Mouse (Mus musculus) midbrain, embryonic 11.5 days (tissue): Measurements from ENCODE around the gene Zfp36. TPM values are rescaled to one million over a fixed set of nuclear protein-coding genes. Genes with fewer than 3 reads are reported as not detected.
A peak's percentile ranks its signal among the peaks of the same experiment; 100 is the strongest.

Experiments used
- ATAC-seq: fragments of 200-750 bp; cut with Nextera tagmentation; 2 replicates; pipeline ENCODE4 v1.8.0; 2017; ENCODE audit warnings: moderate TSS enrichment, moderate library complexity; ENCODE audit not compliant: low FRiP score
- DNase-seq: peaks from one replicate; pipeline ENCODE4 v3.0.0; 2015; ENCODE audit warnings: low spot score; ENCODE audit errors: missing footprints
- H3K27ac ChIP-seq: fragments of 300-500 bp; sonication (generic); 2 replicates; pipeline ENCODE4 v1.5.1; 2014; ENCODE audit warnings: low read depth, low read length
- H3K27me3 ChIP-seq: fragments of 300-500 bp; sonication (generic); 2 replicates; pipeline ENCODE4 v1.6.1; 2014; ENCODE audit warnings: mild to moderate bottlenecking, low read length, moderate library complexity, mixed read lengths; ENCODE audit not compliant: control insufficient read depth, insufficient read depth
- H3K36me3 ChIP-seq: fragments of 300-500 bp; sonication (generic); 2 replicates; pipeline ENCODE4 v1.6.1; 2014; ENCODE audit warnings: mild to moderate bottlenecking, low read length, moderate library complexity, mixed read lengths; ENCODE audit not compliant: control insufficient read depth, insufficient read depth
- H3K4me1 ChIP-seq: fragments of 300-500 bp; sonication (generic); 2 replicates; pipeline ENCODE4 v1.6.1; 2014; ENCODE audit warnings: low read length; ENCODE audit not compliant: control insufficient read depth, insufficient read depth
- H3K4me2 ChIP-seq: fragments of 300-500 bp; sonication (generic); 2 replicates; pipeline ENCODE4 v1.6.1; 2014; ENCODE audit warnings: mild to moderate bottlenecking, moderate library complexity
- H3K4me3 ChIP-seq: fragments of 300-500 bp; sonication (generic); 2 replicates; pipeline ENCODE4 v1.5.1; 2014; ENCODE audit warnings: low read depth, low read length
- H3K9ac ChIP-seq: fragments of 300-500 bp; sonication (generic); 2 replicates; pipeline ENCODE4 v1.6.1; 2014; ENCODE audit warnings: low read length
- H3K9me3 ChIP-seq: fragments of 300-500 bp; sonication (generic); 2 replicates; pipeline ENCODE4 v1.6.1; 2016; ENCODE audit warnings: low read length; ENCODE audit not compliant: control insufficient read depth
- WGBS: fragments of 180-500 bp; shearing (Covaris S2); extraction: QIAGEN DNeasy Blood & Tissue Kit; methylation state at CpG from one replicate; pipeline ENCODE4 v1.1.7; 2014; 5-methylcytosine and 5-hydroxymethylcytosine counted together
- polyA plus RNA-seq: library from polyadenylated mRNA; unstranded; fragments of >200 nt; fragmentation: Nextera tagmentation; extraction: Ambion mirVana; gene quantifications from 2 replicates; pipeline ENCODE4 v1.2.1, GENCODE M21; 2014

The Zfp36 gene
- polyA plus RNA-seq, 1 experiment from 2014 or later = 3.5 TPM

DNA sequence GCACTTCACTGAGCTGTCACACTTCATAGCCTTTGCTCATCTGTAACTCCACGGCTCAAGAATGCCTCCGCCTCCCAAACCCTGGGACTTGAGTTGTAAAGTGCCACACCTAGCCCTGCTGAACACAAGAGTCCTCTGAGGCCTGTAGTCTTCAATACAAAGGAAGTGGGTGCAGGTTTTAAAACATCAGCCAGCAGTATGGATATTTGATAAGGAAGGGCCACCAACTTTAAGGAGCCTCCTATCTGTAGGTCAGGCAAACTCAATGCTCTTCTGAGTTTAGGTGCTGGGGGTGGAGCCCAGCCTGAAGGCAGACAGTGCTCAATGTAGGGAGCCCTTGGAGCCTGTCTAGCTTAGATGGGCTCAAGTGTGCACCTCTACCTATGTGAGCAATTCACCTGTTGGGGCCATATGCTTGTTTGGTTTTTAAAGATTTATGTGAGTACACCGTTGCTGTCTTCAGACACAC lies 25.9 kb downstream of the Zfp36 start:
- Histone ChIP-seq H3K4me3 (no peak overlapping the region), H3K9me3 (no peaks in the 10 kb centered on the region), H3K9ac (no peak overlapping the region), H3K4me1 (peaks cover 32% of the 10 kb centered on the region), H3K27me3 (no peaks in the 10 kb centered on the region), H3K4me2 (no peak overlapping the region), H3K36me3 (peaks cover 11% of the 10 kb centered on the region), H3K27ac (no peak overlapping the region)
- WGBS = 89% methylated on average over 3 of the region's 3 CpGs
- DNase-seq = no peak
- no peak for ATAC-seq

DNA sequence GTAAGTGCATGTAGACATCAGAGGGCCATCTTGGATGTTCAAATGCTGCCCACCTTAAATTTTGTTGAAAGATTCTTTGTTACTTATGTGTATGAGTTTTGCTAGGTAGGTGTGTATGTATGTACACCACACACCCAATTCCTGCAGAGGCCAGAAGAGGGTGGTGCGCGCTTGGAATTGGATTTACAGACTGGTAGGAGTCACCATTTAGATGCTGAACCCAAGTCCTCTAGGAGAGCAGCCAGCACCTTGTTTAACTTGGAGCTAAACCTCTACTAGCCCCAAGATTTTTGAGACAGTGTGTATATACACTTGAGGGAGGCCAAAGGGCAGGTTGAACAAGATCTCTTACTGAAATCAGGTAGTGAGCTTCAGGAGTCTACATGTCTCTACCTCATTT lies 26.8 kb downstream of the Zfp36 start:
- no peak overlapping the region for H3K27ac ChIP-seq
- no peak overlapping the region for H3K4me3 ChIP-seq
- WGBS = 94% methylated on average over 2 of the region's 2 CpGs

DNA sequence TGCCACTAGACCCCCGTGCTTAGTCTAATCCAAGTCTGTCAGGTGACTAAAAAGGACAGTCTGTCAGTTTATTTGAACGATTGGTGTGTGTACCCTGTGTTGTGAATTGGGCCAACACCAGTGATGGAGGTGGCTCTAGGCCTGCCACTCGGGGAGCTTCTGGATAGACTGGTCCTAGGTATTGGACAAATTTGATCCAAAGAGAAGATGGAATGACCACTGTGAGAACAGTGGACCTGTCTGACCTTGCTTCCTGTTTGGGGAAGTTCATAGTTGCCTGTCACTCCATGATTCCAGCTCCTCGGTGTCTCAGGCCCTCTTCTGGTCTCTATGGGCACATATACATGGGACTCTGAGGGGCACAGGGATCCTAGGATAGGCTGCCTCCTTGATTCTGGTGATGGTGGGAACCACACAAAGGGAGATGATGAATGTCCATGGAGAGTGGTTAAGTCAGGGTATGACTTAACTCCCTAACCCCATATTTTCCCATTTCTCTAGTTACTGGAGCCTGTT lies 28.3 kb downstream of the Zfp36 start:
- H3K4me1 ChIP-seq = peaks cover 16% of the 10 kb centered on the region
- no peaks in the 10 kb centered on the region for H3K9me3 ChIP-seq
- no peak overlapping the region for H3K27ac ChIP-seq
- 46% methylated on average over 4 of the region's 4 CpGs for WGBS
- peak overlapping the region; percentile 95 for H3K9ac ChIP-seq
- ATAC-seq (no peak), DNase-seq (no peak)
- H3K4me3 ChIP-seq = peak overlapping the region; percentile 93
- no peaks in the 10 kb centered on the region for H3K27me3 ChIP-seq
- H3K4me2 ChIP-seq = peak overlapping the region; percentile 71
- H3K36me3 ChIP-seq = peaks cover 11% of the 10 kb centered on the region

More for the DNA sequence above, 26.8 kb downstream of the Zfp36 start:
- H3K9ac ChIP-seq = no peak overlapping the region
- no peak overlapping the region for H3K4me2 ChIP-seq
- H3K27me3 ChIP-seq = no peaks in the 10 kb centered on the region
- no peaks in the 10 kb centered on the region for H3K9me3 ChIP-seq
- no peak for DNase-seq
- H3K4me1 ChIP-seq = peaks cover 29% of the 10 kb centered on the region
- H3K36me3 ChIP-seq = peaks cover 11% of the 10 kb centered on the region
- ATAC-seq = no peak

DNA sequence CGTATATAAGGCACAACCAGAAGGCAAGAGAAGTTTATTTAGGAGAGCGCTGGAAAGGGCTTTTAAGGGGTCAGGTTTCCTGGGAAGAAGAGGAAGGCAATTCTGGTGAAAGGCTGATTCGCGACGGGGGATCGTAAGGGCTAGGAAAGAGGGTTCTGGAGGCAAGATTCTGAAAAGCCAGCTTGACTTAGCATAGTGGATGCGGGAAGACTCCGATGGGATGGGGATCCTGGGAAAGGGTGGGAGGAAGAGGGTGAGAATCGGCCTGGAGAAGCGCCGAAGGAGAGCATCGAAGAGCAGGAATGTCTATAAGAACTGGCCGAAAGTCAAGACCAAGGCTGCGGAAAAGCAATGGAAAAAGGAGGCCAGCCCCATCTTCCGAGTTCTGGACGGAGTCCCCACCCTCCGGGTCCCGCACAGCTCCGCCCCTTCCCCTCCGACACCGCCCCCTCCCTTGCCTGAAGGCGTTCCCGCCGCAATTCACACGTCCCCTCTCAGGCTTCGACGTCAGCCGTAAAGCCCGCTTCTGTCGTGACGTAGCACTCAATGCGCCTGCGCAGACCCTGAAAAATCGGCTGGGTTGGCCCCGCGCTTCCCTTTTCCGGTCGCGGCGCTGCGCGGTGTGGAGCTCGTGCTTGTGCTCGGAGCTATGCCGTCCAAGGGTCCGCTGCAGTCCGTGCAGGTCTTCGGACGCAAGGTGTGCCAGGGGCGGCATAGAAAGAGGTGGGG lies 29.7 kb downstream of the Zfp36 start, which contains the start of gene Rps16:
Gene Rps16, plus strand, starts transcription at position 498 of the 729 bp plus-strand sequence.
- H3K4me3 ChIP-seq = peak within 1 kb of the TSS; percentile 93
- peak within 1 kb of the TSS; percentile 95 for H3K9ac ChIP-seq
- peaks cover 14% of the 10 kb centered on the region for H3K4me1 ChIP-seq
- H3K27ac ChIP-seq = peak within 1 kb of the TSS; percentile 72
- under 1% methylated on average over 44 of the region's 50 CpGs for WGBS
- peaks cover 11% of the 10 kb centered on the region for H3K36me3 ChIP-seq
- peak within 1 kb of the TSS; percentile 71 for H3K4me2 ChIP-seq
- DNase-seq = peak; percentile 100
- H3K9me3 ChIP-seq = no peaks in the 10 kb centered on the region
- no peaks in the 10 kb centered on the region for H3K27me3 ChIP-seq
- ATAC-seq = peak; percentile 96

DNA sequence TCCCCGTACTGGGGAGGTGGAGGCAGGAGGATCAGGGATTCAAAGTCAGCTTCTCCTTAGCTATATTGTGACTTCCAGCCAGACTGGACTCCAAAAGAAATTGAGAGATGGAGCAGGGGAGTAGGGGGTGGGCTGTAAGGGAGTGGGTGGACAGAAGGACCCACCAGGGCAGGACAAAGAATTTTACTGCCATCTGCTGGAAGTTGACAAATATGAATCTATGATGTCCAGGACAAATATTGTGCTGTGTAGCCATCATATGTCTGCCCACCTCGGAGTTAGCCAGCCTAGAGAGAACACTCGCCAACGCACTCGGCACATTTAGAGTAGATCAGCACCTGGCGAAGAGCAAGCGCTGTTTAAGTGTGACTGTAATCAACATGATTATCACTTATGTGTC lies 31.5 kb downstream of the Zfp36 start:
- no peak overlapping the region for H3K9ac ChIP-seq
- H3K27me3 ChIP-seq = no peaks in the 10 kb centered on the region
- no peak for ATAC-seq
- WGBS = 85% methylated on average over 7 of the region's 7 CpGs
- H3K9me3 ChIP-seq = no peaks in the 10 kb centered on the region
- no peak overlapping the region for H3K4me3 ChIP-seq
- H3K27ac ChIP-seq = no peak overlapping the region
- H3K36me3 ChIP-seq = peaks cover 7% of the 10 kb centered on the region
- no peak for DNase-seq
- peaks cover 14% of the 10 kb centered on the region for H3K4me1 ChIP-seq
- no peak overlapping the region for H3K4me2 ChIP-seq

DNA sequence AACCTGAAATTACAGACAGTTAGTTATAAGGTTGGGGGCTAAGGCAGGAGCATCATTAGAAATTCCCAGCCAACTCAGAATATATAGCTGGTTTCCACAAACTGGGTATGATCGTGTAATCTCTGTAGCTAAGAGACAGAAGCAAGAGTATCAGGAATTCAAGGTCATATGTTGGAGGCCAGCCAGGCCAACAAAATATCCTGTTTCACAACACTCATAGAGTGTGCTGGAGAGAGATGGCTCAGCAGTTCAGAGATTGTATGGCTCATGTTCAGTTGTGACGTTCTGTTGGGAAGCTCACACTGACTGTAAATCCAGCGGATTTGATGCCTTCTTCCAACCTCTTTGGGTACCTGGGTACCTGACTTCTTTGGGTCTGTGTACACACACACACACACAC lies 32.3 kb downstream of the Zfp36 start:
- no peak overlapping the region for H3K9ac ChIP-seq
- no peak overlapping the region for H3K4me2 ChIP-seq
- no peaks in the 10 kb centered on the region; the same call in 1 of the 2 replicates for H3K36me3 ChIP-seq
- H3K4me3 ChIP-seq = no peak overlapping the region
- 82% methylated on average over 3 of the region's 3 CpGs for WGBS
- ATAC-seq (no peak), DNase-seq (no peak)
- H3K27ac ChIP-seq = no peak overlapping the region
- H3K4me1 ChIP-seq = peaks cover 14% of the 10 kb centered on the region
- H3K9me3 ChIP-seq = no peaks in the 10 kb centered on the region
- H3K27me3 ChIP-seq = no peaks in the 10 kb centered on the region

DNA sequence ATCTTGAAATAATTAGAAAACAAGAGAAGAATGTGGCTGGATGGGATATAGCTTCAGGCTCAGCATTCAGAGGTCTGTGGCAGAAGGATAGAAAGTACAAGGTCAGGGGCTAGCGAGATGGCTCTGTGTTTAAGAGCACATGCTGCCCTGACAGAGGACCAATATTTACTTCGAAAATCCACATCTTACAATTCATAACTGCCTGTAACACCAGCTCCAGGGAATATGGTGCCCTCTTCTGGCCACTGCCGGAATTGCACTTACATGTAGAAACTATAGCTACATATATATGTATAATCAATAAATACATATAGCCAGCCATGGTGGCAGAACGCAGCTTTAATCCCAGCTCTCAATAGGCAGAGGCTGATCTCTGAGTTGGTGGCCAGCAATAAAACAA lies 35.4 kb downstream of the Zfp36 start:
- H3K27me3 ChIP-seq = no peaks in the 10 kb centered on the region
- no peaks in the 10 kb centered on the region for H3K9me3 ChIP-seq
- no peak overlapping the region for H3K4me2 ChIP-seq
- no peak overlapping the region for H3K27ac ChIP-seq
- WGBS = 15% methylated on average over 4 of the region's 4 CpGs
- DNase-seq (peak; percentile 96), ATAC-seq (0 out of 2 replicates have a peak, but pooled peaks have one; percentile 17)
- no peak overlapping the region for H3K4me3 ChIP-seq
- no peak overlapping the region for H3K9ac ChIP-seq
- peaks cover under 1% of the 10 kb centered on the region; the same call in 1 of the 2 replicates for H3K4me1 ChIP-seq
- no peaks in the 10 kb centered on the region for H3K36me3 ChIP-seq

DNA sequence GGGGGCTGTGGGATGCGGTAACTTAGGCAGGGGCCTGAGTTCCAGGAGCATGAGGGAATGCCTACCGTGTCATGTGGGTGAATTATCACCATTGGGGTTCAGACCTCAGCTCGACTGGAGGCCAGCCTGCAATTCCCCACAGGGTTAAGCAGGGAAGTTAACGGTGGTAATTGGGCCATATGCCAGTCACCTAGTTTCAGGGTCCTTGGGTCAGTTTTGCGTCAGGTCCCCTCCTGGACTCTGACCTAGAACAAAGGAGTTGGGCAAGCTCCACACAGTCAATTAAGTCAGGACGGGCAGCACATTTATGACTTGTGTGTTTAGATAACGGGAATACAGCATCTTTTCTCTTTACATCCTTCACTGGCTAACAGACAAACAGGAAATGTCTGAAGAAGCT lies 38.7 kb downstream of the Zfp36 start:
- ATAC-seq = no peak
- Histone ChIP-seq H3K27me3 (no peaks in the 10 kb centered on the region), H3K9me3 (no peaks in the 10 kb centered on the region), H3K4me1 (peaks cover 9% of the 10 kb centered on the region; the same call in 1 of the 2 replicates), H3K9ac (no peak overlapping the region), H3K27ac (no peak overlapping the region), H3K4me3 (no peak overlapping the region), H3K4me2 (no peak overlapping the region), H3K36me3 (no peaks in the 10 kb centered on the region)
- no peak for DNase-seq
- WGBS = 58% methylated on average over 7 of the region's 7 CpGs

DNA sequence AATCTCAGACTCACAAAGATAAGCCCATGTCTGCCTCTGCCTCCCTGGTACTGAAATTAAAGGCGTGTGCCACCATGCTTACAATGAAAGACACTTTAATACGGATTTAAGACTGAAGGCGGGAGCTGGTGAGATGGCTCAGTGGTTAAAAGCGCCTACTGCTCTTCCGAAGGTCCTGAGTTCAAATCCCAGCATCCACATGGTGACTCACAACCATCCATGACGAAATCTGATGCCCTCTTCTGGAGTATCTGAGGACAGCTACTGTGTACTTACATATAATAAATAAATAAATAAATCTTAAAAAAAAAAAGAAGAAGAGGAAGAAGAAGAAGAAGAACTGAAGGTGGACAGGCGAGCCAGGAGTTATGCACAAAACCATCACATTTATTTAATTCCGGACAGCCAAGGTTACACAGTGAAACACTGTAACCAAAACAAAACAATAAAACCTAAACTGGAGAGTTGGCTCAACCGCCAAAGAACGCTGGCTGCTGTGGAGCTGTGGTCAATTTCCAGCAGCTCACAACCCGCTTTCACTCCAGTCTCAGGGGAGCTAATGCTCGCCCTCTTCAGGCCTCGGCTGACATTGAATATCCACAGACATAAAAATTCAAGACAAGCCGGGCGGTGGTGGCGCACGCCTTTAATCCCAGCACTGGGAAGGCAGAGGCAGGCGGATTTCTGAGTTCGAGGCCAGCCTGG lies 40.7 kb downstream of the Zfp36 start:
- WGBS = 80% methylated on average over 19 of the region's 19 CpGs
- Histone ChIP-seq H3K27me3 (no peaks in the 10 kb centered on the region), H3K4me3 (peak overlapping the region; percentile 96), H3K9ac (peak overlapping the region; percentile 95), H3K9me3 (no peaks in the 10 kb centered on the region), H3K36me3 (no peaks in the 10 kb centered on the region), H3K27ac (peak overlapping the region; percentile 78), H3K4me2 (peak overlapping the region; percentile 89), H3K4me1 (peaks cover 9% of the 10 kb centered on the region; the same call in 1 of the 2 replicates)
- DNase-seq (no peak), ATAC-seq (peak; percentile 12; the same call in 1 of the 2 replicates)
